26 mouse cellular contexts compared by ENCODE assay signal in the genomic region with DNA sequence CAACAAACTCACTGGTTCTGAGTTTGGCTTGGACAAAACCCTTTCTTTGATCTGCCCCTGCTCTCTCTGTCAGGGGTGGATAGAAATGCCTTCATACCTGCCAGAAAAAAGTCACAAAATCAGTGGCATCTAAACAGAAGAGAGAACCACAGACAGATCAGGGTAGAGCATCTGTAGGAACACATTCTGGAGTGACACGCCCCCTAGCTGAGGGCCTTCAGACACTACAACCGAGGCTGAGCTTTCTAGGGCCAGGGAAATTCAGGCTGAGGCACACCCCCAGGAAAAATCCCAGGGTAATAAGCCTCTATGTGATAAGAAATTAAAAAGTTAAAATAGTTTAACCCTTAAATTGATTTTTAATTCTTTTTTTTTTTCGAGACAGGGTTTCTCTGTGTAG. TPM values are rescaled to one million over a fixed set of nuclear protein-coding genes. Genes with fewer than 3 reads are reported as not detected.
DNase-seq lines count a peak whose midpoint lies in the region; ATAC-seq and TF ChIP-seq lines count a peak whose summit lies in the region.
"Had no signal": no experiment of that assay in that cellular context is flagged by ENCODE, and none has a peak within 500 bp of the region (broad histone marks: within the 10 kb centered on the region; RNA-seq: fewer than 3 reads in every experiment).

No protein-coding gene starts in this region.

- WGBS in cerebellum, adult 2 months: 86% methylated on average over 3 of the region's 3 CpGs
- 62% methylated on average over 3 of the region's 3 CpGs for WGBS in intestine, postnatal 0 days
- 50% methylated on average over 3 of the region's 3 CpGs for WGBS in intestine, embryonic 15.5 days
- 55% methylated on average over 3 of the region's 3 CpGs for WGBS in liver, postnatal 0 days (ENCODE audit: insufficient replicate concordance)
- WGBS in liver, embryonic 11.5 days: 39% methylated on average over 3 of the region's 3 CpGs
- 85% methylated on average over 3 of the region's 3 CpGs for WGBS in thymus, adult 2 months

- no peak overlapping the region for H3K4me3 ChIP-seq in cerebellum, adult 2 months (replicated peaks; ENCODE audit: insufficient read depth, low read depth, low read length)
- no peak overlapping the region for H3K4me3 ChIP-seq in intestine, postnatal 0 days (ENCODE audit: low read depth, low read length)
- no peak overlapping the region for H3K4me3 ChIP-seq in intestine, embryonic 15.5 days (replicated peaks)
- no peak overlapping the region for H3K4me3 ChIP-seq in liver, postnatal 0 days (ENCODE audit: low read depth, low read length)
- H3K4me3 ChIP-seq in liver, embryonic 11.5 days (ENCODE audit: low read depth, low read length): no peak overlapping the region
- no peak overlapping the region for H3K4me3 ChIP-seq in thymus, adult 2 months (ENCODE audit: control insufficient read depth, insufficient read depth, low read length)
- H3K4me3 ChIP-seq: forebrain, embryonic 12.5 days; heart, embryonic 10.5 days; hindbrain, embryonic 13.5 days; liver, embryonic 13.5 days; megakaryocyte, embryonic 14.5 days; neural tube, embryonic 15.5 days had no signal

- no peak for ATAC-seq in intestine, postnatal 0 days
- ATAC-seq in intestine, embryonic 15.5 days: no peak
- no peak for ATAC-seq in liver, postnatal 0 days
- no peak for ATAC-seq in liver, embryonic 11.5 days (replicated peaks; ENCODE audit: low FRiP score)

- no peak for DNase-seq in cerebellum, adult 2 months
- no peak for DNase-seq in cerebellum, postnatal 10 days
- no peak for DNase-seq in liver, postnatal 0 days
- no peak for DNase-seq in liver, embryonic 11.5 days (ENCODE audit: low spot score)
- no peak for DNase-seq in brain, embryonic 14.5 days (ENCODE audit: low read depth)
- DNase-seq in thymus, adult 2 months: no peak
- DNase-seq: adrenal gland, adult 8-10 months; cerebellum, postnatal 14 days; gastrocnemius, postnatal 36 days; heart, postnatal 10 days; left cerebral cortex, postnatal 4 days; liver, embryonic 13.5 days; lung, postnatal 10 days; midbrain, embryonic 14.5 days; spleen, adult 18-20 months; thymus, postnatal 4 days had no signal

- no peak for TF ChIP-seq EP300 in liver, postnatal 0 days (IDR thresholded peaks at IDR 0.05; ENCODE audit: low read depth)

- H3K27ac ChIP-seq in cerebellum, adult 2 months (ENCODE audit: insufficient read depth, low read length): no peak overlapping the region
- no peak overlapping the region for H3K27ac ChIP-seq in intestine, postnatal 0 days (ENCODE audit: low read depth, low read length)
- no peak overlapping the region for H3K27ac ChIP-seq in intestine, embryonic 15.5 days
- no peak overlapping the region for H3K27ac ChIP-seq in liver, postnatal 0 days (ENCODE audit: low read depth)
- H3K27ac ChIP-seq in liver, embryonic 11.5 days (ENCODE audit: low read depth, low read length): no peak overlapping the region
- H3K27ac ChIP-seq in thymus, adult 2 months (ENCODE audit: control insufficient read depth, insufficient read depth, low read length): no peak overlapping the region
- H3K27ac ChIP-seq: forebrain, embryonic 12.5 days; heart, embryonic 10.5 days; hindbrain, embryonic 13.5 days; neural tube, embryonic 15.5 days had no signal

- no peak for TF ChIP-seq POLR2A in cerebellum, adult 2 months (IDR thresholded peaks at IDR 0.05; ENCODE audit: borderline replicate concordance, insufficient read depth, low read length)
- no peak for TF ChIP-seq POLR2A in brain, embryonic 14.5 days (IDR thresholded peaks at IDR 0.05; ENCODE audit: borderline replicate concordance, extremely low read depth, insufficient read depth, insufficient read length, poor library complexity, severe bottlenecking)
- TF ChIP-seq POLR2A in thymus, adult 2 months (IDR thresholded peaks at IDR 0.05; ENCODE audit: control insufficient read depth, extremely low read depth, insufficient read depth, low read length, poor library complexity): no peak

- H3K9ac ChIP-seq in intestine, postnatal 0 days (ENCODE audit: low read depth, low read length): no peak overlapping the region
- H3K9ac ChIP-seq in intestine, embryonic 15.5 days: no peak overlapping the region
- H3K9ac ChIP-seq in liver, postnatal 0 days (replicated peaks): no peak overlapping the region
- no peak overlapping the region for H3K9ac ChIP-seq in liver, embryonic 11.5 days (ENCODE audit: low read depth, low read length)
- H3K9ac ChIP-seq: forebrain, embryonic 12.5 days; hindbrain, embryonic 13.5 days; neural tube, embryonic 15.5 days had no signal

- H3K9me3 ChIP-seq in intestine, postnatal 0 days (ENCODE audit: control insufficient read depth): no peaks in the 10 kb centered on the region
- H3K9me3 ChIP-seq in intestine, embryonic 15.5 days: no peaks in the 10 kb centered on the region
- no peaks in the 10 kb centered on the region for H3K9me3 ChIP-seq in liver, postnatal 0 days (ENCODE audit: low read length)
- no peaks in the 10 kb centered on the region for H3K9me3 ChIP-seq in liver, embryonic 11.5 days (ENCODE audit: control insufficient read depth, low read length)
- H3K9me3 ChIP-seq: forebrain, embryonic 12.5 days; G1E; heart, embryonic 10.5 days; hindbrain, embryonic 13.5 days; liver, embryonic 13.5 days; megakaryocyte, embryonic 14.5 days; neural tube, embryonic 15.5 days had no signal

- peaks cover 21% of the 10 kb centered on the region for H3K4me1 ChIP-seq in cerebellum, adult 2 months (ENCODE audit: control insufficient read depth, insufficient read depth, low read length)
- no peaks in the 10 kb centered on the region; the same call in 1 of the 2 replicates for H3K4me1 ChIP-seq in intestine, postnatal 0 days (replicated peaks; ENCODE audit: control insufficient read depth, insufficient read depth, low read length)
- H3K4me1 ChIP-seq in intestine, embryonic 15.5 days (replicated peaks): peaks cover 14% of the 10 kb centered on the region
- H3K4me1 ChIP-seq in liver, postnatal 0 days (ENCODE audit: insufficient read depth): peaks cover 19% of the 10 kb centered on the region
- H3K4me1 ChIP-seq in liver, embryonic 11.5 days (replicated peaks; ENCODE audit: control insufficient read depth, insufficient read depth, low read length): peaks cover 56% of the 10 kb centered on the region
- no peaks in the 10 kb centered on the region for H3K4me1 ChIP-seq in thymus, adult 2 months (replicated peaks; ENCODE audit: control insufficient read depth, insufficient read depth, low read length)

- 0 out of 2 replicates have a peak, but pooled peaks cover 4% of the 10 kb centered on the region for H3K36me3 ChIP-seq in intestine, postnatal 0 days (ENCODE audit: control insufficient read depth, insufficient read depth)
- H3K36me3 ChIP-seq in intestine, embryonic 15.5 days: no peaks in the 10 kb centered on the region
- no peaks in the 10 kb centered on the region for H3K36me3 ChIP-seq in liver, postnatal 0 days (replicated peaks; ENCODE audit: insufficient read depth, low read length)
- peaks cover under 1% of the 10 kb centered on the region; the same call in 1 of the 2 replicates for H3K36me3 ChIP-seq in liver, embryonic 11.5 days (ENCODE audit: control insufficient read depth, insufficient read depth, low read length)
- no peaks in the 10 kb centered on the region for H3K36me3 ChIP-seq in thymus, adult 2 months (ENCODE audit: control insufficient read depth, insufficient read depth, low read length)
- H3K36me3 ChIP-seq: forebrain, embryonic 12.5 days; G1E; heart, embryonic 10.5 days; hindbrain, embryonic 13.5 days; neural tube, embryonic 15.5 days had no signal

- H3K27me3 ChIP-seq in cerebellum, adult 2 months (ENCODE audit: control insufficient read depth, insufficient read depth, low read length): no peaks in the 10 kb centered on the region
- no peaks in the 10 kb centered on the region for H3K27me3 ChIP-seq in intestine, postnatal 0 days (replicated peaks; ENCODE audit: control insufficient read depth, insufficient read depth, low read length)
- H3K27me3 ChIP-seq in intestine, embryonic 15.5 days (replicated peaks): no peaks in the 10 kb centered on the region
- H3K27me3 ChIP-seq in liver, postnatal 0 days (ENCODE audit: insufficient read depth, low read length): no peaks in the 10 kb centered on the region
- no peaks in the 10 kb centered on the region for H3K27me3 ChIP-seq in liver, embryonic 11.5 days (replicated peaks; ENCODE audit: control insufficient read depth, insufficient read depth, low read length)
- no peaks in the 10 kb centered on the region for H3K27me3 ChIP-seq in thymus, adult 2 months (ENCODE audit: control insufficient read depth, insufficient read depth, low read length)
- H3K27me3 ChIP-seq: liver, embryonic 13.5 days; megakaryocyte, embryonic 14.5 days; neural tube, embryonic 15.5 days had no signal

- 0 out of 2 replicates have a peak, but pooled peaks have one; percentile 25 for TF ChIP-seq CTCF in cerebellum, adult 2 months (IDR thresholded peaks at IDR 0.05; ENCODE audit: borderline replicate concordance, insufficient read depth, low read depth, low read length)
- peak; percentile 48 for TF ChIP-seq CTCF in intestine, postnatal 0 days (IDR thresholded peaks at IDR 0.05; ENCODE audit: low read depth)
- TF ChIP-seq CTCF in liver, postnatal 0 days (IDR thresholded peaks at IDR 0.05; ENCODE audit: low read depth): peak; percentile 47
- TF ChIP-seq CTCF in brain, embryonic 14.5 days (IDR thresholded peaks at IDR 0.05; ENCODE audit: borderline replicate concordance, extremely low read depth, insufficient read depth, insufficient read length): peak; percentile 32; the same call in 1 of the 2 replicates
- no peak for TF ChIP-seq CTCF in thymus, adult 2 months (IDR thresholded peaks at IDR 0.05; ENCODE audit: borderline replicate concordance, control insufficient read depth, extremely low read depth, insufficient read depth, low read length, poor library complexity)

- H3K4me2 ChIP-seq in intestine, postnatal 0 days (replicated peaks; ENCODE audit: low read depth): no peak overlapping the region
- no peak overlapping the region for H3K4me2 ChIP-seq in intestine, embryonic 15.5 days (replicated peaks)
- H3K4me2 ChIP-seq in liver, postnatal 0 days (ENCODE audit: low read depth, low read length): no peak overlapping the region
- no peak overlapping the region for H3K4me2 ChIP-seq in liver, embryonic 11.5 days
- H3K4me2 ChIP-seq: forebrain, embryonic 12.5 days; hindbrain, embryonic 13.5 days; liver, embryonic 13.5 days; neural tube, embryonic 15.5 days had no signal

RNA-seq across cellular contexts. Expression of a gene that starts 8.0 kb away (rescaled TPM):
- 0.57 and 0.60 TPM in 2 replicates for polyA plus RNA-seq in cerebellum, adult 2 months (2012; rRNA removed)
- 0.10 and 0.26 TPM in 2 replicates for polyA plus RNA-seq in intestine, postnatal 0 days (2015; fragmentation: Nextera tagmentation; extraction: Ambion mirVana)
- 0.23 and 0.49 TPM in 2 replicates for polyA plus RNA-seq in intestine, embryonic 15.5 days (2015; fragmentation: Nextera tagmentation; extraction: Ambion mirVana)
- 0.23 and 0.27 TPM in 2 replicates for polyA plus RNA-seq in liver, postnatal 0 days (2015; fragmentation: Nextera tagmentation; extraction: Ambion mirVana)
- polyA plus RNA-seq in liver, embryonic 11.5 days (2014; fragmentation: Nextera tagmentation; extraction: Ambion mirVana): 0.62 and 0.70 TPM in 2 replicates
- polyA plus RNA-seq in brain, embryonic 14.5 days (2012; rRNA removed): 0.18 and 0.33 TPM in 2 replicates
- polyA plus RNA-seq in thymus, adult 2 months (2012; rRNA removed): 1.8 TPM in 2 replicates
- polyA plus RNA-seq: G1E had no signal

RNA-seq across cellular contexts. Expression of a gene that starts 24.7 kb away (rescaled TPM):
- polyA plus RNA-seq in cerebellum, adult 2 months (2012; rRNA removed): 20.9 and 21.9 TPM in 2 replicates
- polyA plus RNA-seq in intestine, postnatal 0 days (2015; fragmentation: Nextera tagmentation; extraction: Ambion mirVana): 3.3 and 3.4 TPM in 2 replicates
- polyA plus RNA-seq in intestine, embryonic 15.5 days (2015; fragmentation: Nextera tagmentation; extraction: Ambion mirVana): 10.2 TPM in 2 replicates
- polyA plus RNA-seq in liver, postnatal 0 days (2015; fragmentation: Nextera tagmentation; extraction: Ambion mirVana): 4.4 and 4.5 TPM in 2 replicates
- polyA plus RNA-seq in liver, embryonic 11.5 days (2014; fragmentation: Nextera tagmentation; extraction: Ambion mirVana): 20.0 and 20.1 TPM in 2 replicates
- polyA plus RNA-seq in brain, embryonic 14.5 days (2012; rRNA removed): 20.1 and 25.7 TPM in 2 replicates
- polyA plus RNA-seq in thymus, adult 2 months (2012; rRNA removed): 21.4 and 25.3 TPM in 2 replicates

RNA-seq across cellular contexts. Expression of a gene that starts 34.0 kb away (rescaled TPM):
- polyA plus RNA-seq in cerebellum, adult 2 months (2012; rRNA removed): 19.2 and 22.0 TPM in 2 replicates
- 24.0 and 25.0 TPM in 2 replicates for polyA plus RNA-seq in intestine, postnatal 0 days (2015; fragmentation: Nextera tagmentation; extraction: Ambion mirVana)
- 21.5 and 25.7 TPM in 2 replicates for polyA plus RNA-seq in intestine, embryonic 15.5 days (2015; fragmentation: Nextera tagmentation; extraction: Ambion mirVana)
- polyA plus RNA-seq in liver, postnatal 0 days (2015; fragmentation: Nextera tagmentation; extraction: Ambion mirVana): 6.5 and 7.6 TPM in 2 replicates
- 20.1 and 20.7 TPM in 2 replicates for polyA plus RNA-seq in liver, embryonic 11.5 days (2014; fragmentation: Nextera tagmentation; extraction: Ambion mirVana)
- 25.9 and 42.1 TPM in 2 replicates for polyA plus RNA-seq in brain, embryonic 14.5 days (2012; rRNA removed)
- polyA plus RNA-seq in thymus, adult 2 months (2012; rRNA removed): 8.0 and 10.1 TPM in 2 replicates

RNA-seq across cellular contexts. Expression of a gene that starts 45.9 kb away (rescaled TPM):
- 0.73 and 1.1 TPM in 2 replicates for polyA plus RNA-seq in cerebellum, adult 2 months (2012; rRNA removed)
- 0.08 and 0.21 TPM in 2 replicates for polyA plus RNA-seq in intestine, postnatal 0 days (2015; fragmentation: Nextera tagmentation; extraction: Ambion mirVana)
- 0.05 and 0.06 TPM in 2 replicates for polyA plus RNA-seq in intestine, embryonic 15.5 days (2015; fragmentation: Nextera tagmentation; extraction: Ambion mirVana)
- polyA plus RNA-seq in liver, postnatal 0 days (2015; fragmentation: Nextera tagmentation; extraction: Ambion mirVana): 0.05 TPM in 2 replicates
- 0.09 TPM in 1 of 2 replicates, not detected in the other for polyA plus RNA-seq in liver, embryonic 11.5 days (2014; fragmentation: Nextera tagmentation; extraction: Ambion mirVana)
- polyA plus RNA-seq in brain, embryonic 14.5 days (2012; rRNA removed): 0.27 and 0.32 TPM in 2 replicates
- polyA plus RNA-seq in thymus, adult 2 months (2012; rRNA removed): 0.34 and 0.40 TPM in 2 replicates
- polyA plus RNA-seq: embryonic facial prominence, embryonic 11.5 days; heart, embryonic 10.5 days; intestine, embryonic 14.5 days; liver, embryonic 13.5 days had no signal
